Mouse (Mus musculus): Measurements from ENCODE around the gene Slc22a12.

Slc22a12 gene

GRCm38 (mm10) chr19:6542367-6543034, at the start of gene Slc22a12:
Slc22a12 (minus strand) TSS chr19:6543032.
- DNase-seq = no peak

GRCm38 (mm10) chr19:6572001-6572400, 29.2 kb upstream of the Slc22a12 start:
- DNase-seq = no peak

- DNase-seq = no peak
Measured at GRCm38 (mm10) chr19:6571476-6571875, 28.6 kb upstream of the Slc22a12 start.

GRCm38 (mm10) chr19:6569561-6569960, 26.7 kb upstream of the Slc22a12 start:
- no peak for DNase-seq

DNA sequence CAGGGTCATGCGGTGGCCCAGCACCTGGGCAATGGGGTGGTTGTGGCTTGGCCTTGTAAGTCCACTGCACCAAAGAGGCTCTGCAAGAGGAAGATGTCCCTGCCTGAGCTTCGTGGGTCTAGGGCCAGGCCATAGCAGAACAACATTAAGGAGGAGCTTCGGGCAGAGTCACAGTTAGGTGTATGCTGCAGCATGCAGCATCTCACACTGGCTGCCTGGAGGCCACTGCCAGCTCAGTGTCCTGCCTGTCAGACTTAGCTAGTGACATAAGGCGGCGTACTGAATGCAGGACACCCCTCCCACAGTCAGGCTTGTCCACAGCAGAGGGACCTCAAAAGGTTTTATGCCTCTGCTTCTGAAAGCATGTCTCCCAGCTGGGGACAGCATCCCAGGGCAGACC, 26.2 kb upstream of the Slc22a12 start:
- no peak for DNase-seq

DNA sequence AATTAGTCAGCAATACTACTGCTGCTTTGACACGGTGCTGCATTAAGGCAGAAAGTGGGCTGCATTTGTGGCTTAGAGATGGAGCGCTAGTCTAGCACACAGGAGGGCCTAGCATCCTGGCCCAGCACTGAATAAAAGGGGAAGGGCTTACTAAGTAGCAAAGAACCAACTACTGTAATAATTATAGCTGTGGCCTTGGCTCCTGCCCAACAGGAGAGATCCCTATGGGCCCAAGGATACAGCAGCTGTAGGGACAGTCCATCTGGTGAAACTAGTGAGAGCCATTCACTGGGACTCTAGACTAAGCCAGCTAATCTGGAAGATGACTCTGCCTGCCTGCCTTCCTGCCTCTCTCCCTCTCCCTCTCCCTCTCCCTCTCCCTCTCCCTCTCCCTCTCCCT, 23.6 kb upstream of the Slc22a12 start:
- DNase-seq = no peak

GRCm38 (mm10) chr19:6565136-6565535, 22.3 kb upstream of the Slc22a12 start:
- no peak for DNase-seq

DNA sequence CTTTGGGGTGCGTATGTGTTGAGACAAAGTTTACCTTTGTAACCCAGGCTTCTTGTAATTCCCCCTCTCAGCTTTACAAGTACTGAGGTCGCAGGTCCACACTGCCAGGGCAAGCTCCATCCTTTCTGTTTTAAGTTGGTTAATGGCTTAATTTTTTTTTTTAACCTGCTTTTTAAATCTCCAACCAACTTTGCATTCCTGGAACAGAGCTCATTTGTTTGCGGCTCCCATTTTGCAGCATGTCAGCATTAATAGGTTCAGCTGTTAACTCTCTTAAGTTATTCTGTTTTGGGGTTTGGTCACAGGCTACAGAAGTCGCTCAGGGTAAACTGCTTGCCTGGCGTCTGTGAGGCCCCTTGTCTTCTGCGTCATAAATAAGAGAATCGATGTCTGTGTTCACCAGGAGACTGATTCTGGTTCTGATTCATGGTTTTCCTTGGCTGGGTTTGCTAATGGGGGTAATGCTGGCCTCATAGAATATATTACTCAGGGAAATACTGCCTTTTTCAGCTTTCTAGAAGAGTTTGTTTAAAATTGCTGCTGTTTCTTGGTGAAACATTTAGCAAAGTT, 17.5 kb upstream of the Slc22a12 start:
- DNase-seq = no peak

- no peak for DNase-seq
Measured at GRCm38 (mm10) chr19:6559576-6559975, 16.7 kb upstream of the Slc22a12 start.

DNA sequence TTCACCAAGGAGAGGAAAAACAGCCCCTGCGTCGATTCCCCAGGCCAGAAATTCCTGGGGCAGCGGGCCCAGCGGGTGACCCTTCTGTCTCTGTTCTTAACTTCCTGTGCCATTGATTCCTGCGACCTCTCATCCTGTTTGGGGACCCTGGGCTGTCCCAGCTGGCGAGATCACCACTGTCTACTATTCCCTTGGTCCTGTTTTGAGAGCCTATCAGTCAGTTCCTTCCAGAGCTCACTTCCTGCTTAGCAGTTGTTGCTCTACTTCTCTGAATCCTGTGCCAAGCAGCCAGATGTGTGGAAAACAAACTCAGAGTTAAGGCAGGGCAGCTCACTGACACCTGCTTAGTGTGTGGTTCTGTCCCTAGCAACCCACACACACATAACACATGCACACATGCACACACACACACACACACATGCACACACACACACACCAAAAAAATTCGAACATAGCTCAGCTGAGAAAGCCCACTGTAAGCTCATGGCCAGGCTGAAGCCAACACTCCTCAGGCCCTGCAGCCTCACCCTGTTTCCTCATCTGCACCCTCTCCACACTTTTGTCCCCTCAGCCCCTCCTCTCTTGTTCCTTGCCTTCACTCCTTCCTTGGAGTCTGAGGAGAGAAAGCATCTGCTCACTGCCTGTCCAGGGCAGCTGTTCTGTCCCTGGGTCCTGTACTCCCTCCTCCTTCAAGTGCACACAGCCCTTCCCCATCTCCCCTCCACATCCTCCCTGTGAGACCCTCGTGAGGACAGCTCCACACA, 11.2 kb upstream of the Slc22a12 start:
- DNase-seq = no peak

GRCm38 (mm10) chr19:6553174-6553573, 10.3 kb upstream of the Slc22a12 start:
- DNase-seq = no peak

GRCm38 (mm10) chr19:6552302-6553028, 9.6 kb upstream of the Slc22a12 start:
- peak; percentile 77 to 82 for DNase-seq

DNA sequence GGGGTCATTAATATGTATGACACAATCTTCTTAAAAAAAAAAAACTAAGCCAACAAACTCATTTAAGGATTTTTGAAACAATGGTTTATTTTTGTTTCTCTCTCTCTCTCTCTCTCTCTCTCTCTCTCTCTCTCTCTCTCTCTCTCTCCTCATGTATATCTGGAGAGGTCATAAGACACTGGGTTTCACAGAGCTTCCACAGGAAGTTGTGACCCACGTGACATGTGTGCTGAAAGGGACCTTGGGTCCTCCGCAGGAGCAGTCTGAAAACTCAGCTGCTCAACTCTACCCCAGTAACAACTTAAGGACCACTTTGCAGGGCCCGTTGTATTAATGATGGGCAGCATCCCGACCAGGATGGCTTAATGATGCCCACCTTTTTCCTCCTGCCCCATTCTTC, 8.4 kb upstream of the Slc22a12 start:
- no peak for DNase-seq

GRCm38 (mm10) chr19:6549566-6549965, 6.7 kb upstream of the Slc22a12 start:
- no peak for DNase-seq

- DNase-seq = no peak
Measured at GRCm38 (mm10) chr19:6548431-6549410, 5.9 kb upstream of the Slc22a12 start.

DNA sequence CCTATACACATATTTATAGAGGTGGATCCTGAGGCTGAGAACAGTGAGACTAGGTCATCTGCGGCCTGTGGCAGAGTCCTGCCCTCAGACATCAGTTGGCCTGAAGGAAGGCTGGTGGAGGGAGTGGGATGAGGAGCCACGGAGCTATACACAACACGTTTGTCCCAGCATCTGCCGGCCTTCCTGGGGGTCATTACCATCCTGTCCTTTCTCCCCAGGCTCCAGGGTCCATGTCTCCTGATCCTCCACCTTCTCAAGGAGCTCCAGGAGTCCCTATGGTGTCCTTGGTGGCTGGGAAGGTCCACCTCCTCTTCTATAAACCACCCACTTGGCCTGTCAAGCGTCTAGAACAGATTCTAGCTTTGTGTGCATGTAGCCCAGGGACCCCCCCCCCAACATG, 5.0 kb upstream of the Slc22a12 start:
- no peak for DNase-seq

DNA sequence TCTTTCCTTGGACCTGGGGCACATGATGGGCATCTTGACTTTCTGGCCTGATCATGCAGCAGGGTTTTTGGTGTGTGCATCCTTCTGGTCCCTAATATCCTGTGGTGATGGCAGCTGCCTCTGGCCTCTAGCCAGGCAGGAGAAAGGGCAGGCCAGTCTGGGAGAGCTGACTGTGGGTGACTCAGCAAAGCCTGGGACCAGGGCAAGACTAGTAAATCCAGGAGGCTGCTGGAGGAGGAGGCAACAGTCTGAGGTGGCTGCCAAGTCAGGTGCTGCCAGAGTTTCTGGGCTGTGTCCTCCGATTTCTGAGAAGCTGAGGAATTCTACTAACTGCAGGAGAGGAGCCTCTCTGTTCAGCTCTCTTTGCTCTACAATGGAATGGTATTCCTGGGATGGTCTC, 3.3 kb upstream of the Slc22a12 start:
- DNase-seq = no peak

DNA sequence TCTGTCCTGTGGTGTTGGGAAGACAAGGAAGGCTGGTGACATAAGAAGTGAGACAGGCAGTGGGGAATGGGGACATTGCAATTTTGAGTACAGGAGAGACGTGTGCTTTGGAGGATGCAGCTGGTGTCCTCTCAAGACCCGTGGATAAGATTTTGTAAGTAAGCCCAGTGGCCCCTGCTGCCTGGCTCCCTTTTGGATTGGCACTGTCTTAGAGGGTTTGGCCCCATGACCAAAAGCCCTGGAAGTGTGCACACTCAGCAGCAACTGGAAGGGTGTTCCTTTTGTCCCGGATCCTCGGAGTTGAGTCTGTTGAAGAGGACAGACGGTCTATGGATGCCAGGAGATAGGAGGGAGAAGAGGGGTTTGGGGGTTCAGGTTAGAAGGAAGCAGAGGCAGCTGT, 2.6 kb upstream of the Slc22a12 start:
- DNase-seq = no peak

DNA sequence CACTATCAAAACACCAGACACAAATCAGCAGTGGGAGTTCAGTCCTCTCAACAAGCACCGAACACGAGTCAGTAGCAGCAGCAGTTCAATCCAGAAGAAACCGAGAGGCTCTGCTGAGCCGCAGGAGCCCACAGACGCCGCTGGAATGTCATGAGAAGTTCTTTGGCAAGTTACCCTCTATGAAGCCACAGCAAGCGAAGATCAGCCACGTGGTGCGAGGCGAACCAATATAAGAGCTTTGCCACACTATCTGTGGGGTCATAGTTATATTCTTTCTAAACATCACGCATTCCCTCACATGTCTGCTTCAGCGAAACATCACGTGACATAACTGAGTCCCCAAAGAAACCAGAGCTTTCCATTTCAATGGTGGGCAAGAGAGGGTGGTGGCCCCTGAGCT, 1.9 kb upstream of the Slc22a12 start:
- no peak for DNase-seq

DNA sequence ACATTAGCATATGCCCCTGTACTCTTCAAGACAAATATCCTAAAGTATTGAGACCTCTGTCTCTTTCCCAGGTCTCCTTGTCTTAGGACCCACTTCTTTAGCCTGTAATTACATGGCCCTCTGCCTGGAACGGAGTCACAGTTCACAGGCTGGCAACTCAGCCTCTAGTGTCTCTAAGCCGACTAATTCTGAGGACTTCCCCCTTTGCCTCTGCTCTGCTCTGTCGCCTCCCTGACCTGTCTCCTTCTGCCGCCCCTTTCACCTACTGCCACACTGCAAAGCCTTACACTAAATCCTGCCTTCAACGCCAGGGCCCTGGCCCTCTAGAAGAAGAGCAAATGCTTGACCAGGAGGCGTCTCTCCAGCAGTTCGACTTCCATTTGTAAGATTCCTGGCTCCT, 686 bp upstream of the Slc22a12 start:
- DNase-seq = peak in 1 of 2 experiments; percentile 27

DNA sequence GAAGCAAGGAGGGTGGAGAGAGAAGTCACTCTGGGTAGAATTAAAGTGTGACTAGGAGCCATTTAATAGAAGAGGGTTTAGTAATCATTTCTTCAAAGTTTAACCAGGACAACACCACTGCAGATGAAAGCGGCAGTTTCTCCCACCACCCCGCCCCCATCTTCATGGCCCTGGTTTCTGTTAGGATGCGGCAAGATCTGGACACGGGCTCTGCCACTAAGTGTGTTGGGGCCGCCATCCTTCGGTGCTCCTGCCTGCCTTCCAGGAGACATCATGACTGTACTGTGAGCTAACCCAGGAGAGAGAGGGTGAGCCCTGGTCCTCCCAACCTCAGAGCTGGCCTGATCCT, 177 bp upstream of the Slc22a12 start:
- no peak for DNase-seq

- DNase-seq = no peak
Measured at GRCm38 (mm10) chr19:6541521-6541920, 1.3 kb downstream of the Slc22a12 start.

Data from B cell, adult 2 months (primary cell).